Mouse (Mus musculus): ENCODE results near the gene Tmem175.

Tmem175 gene

DNA sequence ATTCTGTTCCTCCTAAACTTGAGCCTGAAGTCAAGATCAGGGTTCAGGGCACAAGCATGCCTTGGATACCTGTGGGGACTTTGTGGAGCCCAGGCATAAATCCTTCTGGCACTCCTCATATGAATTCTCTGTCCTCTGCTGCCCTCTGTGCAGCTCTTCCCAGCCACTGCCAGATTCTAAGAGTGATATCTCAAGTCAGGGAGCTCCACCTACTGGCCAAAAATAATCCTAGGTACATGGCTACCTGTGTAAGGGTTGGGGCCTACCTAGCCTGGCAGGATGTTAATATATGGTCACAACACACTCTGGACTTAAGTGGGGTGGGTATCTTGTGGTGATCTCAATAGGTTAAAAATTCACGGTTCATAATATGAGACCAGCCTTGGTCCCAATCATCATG lies 22.3 kb downstream of the Tmem175 start:
- in situ Hi-C loops (cut with MboI, MseI), result loop anchor here (10.0 kb wide), 1 partner anchor 217 kb away; the partner anchor contains the start of gene Atp5k

DNA sequence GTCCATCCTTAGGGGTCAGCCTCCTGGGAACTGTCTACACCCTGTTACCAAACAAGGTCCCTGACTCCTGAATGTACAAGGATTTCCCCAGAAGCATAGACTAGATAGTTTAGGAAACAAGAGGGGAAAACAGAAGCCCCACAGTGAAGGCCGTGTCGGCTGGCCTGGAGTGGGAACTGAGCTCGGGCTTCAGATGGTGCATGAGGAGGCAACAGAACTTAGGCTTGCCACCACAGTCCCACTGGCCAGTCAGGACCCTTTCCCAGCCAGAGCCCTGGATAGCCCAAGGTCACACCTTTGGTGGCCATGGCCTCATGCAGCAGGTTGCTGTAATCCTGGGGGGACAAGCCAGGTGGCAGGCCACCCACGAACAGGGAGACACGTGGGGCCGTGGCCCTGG lies 23.8 kb downstream of the Tmem175 start:
- in situ Hi-C loops (cut with MboI, MseI), result loop anchor here (10.0 kb wide), 1 partner anchor 219 kb away; the partner anchor contains the start of gene Atp5k

- in situ Hi-C loops (cut with MboI, MseI), result loop anchor here (10.0 kb wide), 1 partner anchor 220 kb away; the partner anchor contains the start of gene Atp5k
Measured at GRCm38 (mm10) chr5:108654444-108654990, 24.9 kb downstream of the Tmem175 start.

GRCm38 (mm10) chr5:108655381-108655780 lies 25.8 kb downstream of the Tmem175 start:
- in situ Hi-C loops (cut with MboI, MseI), result loop anchor here (10.0 kb wide), 1 partner anchor 221 kb away; the partner anchor contains the start of gene Atp5k

- in situ Hi-C loops (cut with MboI, MseI), result loop anchor here (10.0 kb wide), 1 partner anchor 221 kb away; the partner anchor contains the start of gene Atp5k
Measured at GRCm38 (mm10) chr5:108655891-108656650, 26.5 kb downstream of the Tmem175 start.

GRCm38 (mm10) chr5:108657406-108657805 lies 27.8 kb downstream of the Tmem175 start:
- in situ Hi-C loops (cut with MboI, MseI), result loop anchor here (10.0 kb wide), 1 partner anchor 223 kb away; the partner anchor contains the start of gene Atp5k

GRCm38 (mm10) chr5:108658611-108659010 lies 29.0 kb downstream of the Tmem175 start:
- in situ Hi-C loops (cut with MboI, MseI), result loop anchor here (10.0 kb wide), 1 partner anchor 224 kb away; the partner anchor contains the start of gene Atp5k

DNA sequence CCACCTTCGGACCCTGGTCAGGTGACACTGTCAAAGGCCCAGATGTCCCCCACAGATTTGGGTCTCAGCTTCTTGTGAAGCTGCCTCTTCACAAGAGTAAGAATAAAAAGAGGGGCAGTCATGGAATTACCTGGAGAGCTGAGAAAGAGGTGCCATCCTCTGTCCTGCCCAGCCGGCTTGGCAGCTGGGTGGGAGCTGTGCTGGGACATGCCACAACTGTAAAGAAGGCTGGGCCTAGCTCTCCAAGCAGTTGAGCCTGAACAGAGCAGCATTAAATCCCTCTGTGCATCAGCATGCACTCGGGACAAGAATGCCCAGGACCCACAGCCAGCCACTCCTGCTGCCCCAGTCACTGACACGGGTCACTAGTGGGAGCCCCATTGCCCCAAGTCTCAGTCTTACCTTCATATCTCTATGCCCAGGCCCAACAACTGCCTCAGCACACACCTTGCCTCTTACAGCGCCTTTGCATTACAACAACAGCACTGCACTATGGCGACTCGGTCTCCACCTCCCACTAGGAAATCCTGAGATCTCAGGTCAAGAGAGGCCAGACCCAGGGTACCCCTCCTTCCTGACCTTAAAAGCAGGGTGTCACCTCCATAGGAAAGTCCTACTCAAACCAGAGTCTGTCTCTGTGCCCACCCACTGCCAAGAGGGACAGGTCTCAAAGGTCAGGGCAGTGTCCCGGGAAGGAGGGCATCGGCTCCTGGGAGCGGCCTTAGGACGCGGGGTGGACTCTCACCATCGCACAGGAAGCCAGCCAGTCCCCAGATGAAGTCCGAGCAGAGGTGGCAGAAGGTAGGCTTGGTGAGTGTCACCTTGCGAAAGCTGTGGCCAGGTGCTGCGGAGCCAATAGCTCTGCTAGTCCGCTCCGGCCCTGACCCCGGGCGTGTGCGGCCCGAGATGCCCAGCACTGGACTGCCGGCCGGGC lies 30.4 kb downstream of the Tmem175 start, which contains the start of gene Idua:
Gene Idua (plus strand): TSS at position 634 of the 934 bp plus-strand sequence.
- in situ Hi-C loops (cut with MboI, MseI), result loop anchor here (10.0 kb wide), 1 partner anchor 225 kb away; the partner anchor contains the start of gene Atp5k

DNA sequence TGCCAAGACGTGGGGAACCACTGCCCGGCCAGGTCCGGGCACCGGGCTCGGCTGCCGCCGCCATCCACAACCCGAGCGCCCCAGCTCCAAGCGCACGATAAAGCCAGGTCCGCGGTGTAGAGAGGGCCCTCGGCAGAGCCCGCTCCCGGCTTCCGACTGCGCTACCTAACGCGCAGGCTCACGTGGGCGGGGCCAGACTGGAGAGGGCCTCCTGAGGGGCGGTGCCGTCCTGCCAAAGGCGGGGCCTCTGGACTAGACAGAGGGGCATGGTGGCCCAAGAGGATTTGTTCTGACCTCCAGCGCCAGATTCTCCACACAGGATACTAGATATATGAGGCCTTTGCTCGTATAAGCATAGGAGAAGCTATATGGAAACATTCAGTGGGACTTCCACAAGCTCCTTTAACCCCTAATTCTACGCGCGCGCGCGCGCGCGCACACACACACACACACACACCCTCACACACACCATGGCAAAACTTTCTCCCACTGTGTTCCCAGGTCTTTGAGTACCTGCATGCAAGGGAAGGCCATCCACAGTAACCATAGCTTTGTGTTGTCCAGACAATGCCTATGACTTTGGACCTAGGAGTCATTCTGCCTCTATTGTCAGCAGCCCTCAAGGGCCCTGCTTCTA lies 31.2 kb downstream of the Tmem175 start:
- in situ Hi-C loops (cut with MboI, MseI), result no loop called here

GRCm38 (mm10) chr5:108662772-108663171 lies 33.2 kb downstream of the Tmem175 start:
- in situ Hi-C loops (cut with MboI, MseI), result no loop called here

DNA sequence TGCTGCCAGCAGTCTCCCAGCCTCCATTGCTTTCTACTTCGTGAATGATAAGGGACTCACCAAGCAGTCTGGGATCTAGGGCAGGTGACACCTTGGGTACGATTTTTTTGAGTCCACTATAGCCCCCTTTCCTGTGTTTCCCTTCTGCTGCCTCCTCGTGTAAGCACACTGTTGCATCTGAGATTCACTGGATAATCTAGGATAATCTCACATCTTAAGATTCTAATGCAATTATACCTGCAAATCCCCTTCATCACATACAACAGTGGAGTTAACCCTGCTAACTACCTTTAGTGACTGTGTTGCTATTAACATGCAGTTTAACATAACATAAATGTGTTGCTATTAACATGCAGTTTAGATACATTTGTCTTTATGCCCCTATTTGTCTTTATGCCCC lies 35.5 kb downstream of the Tmem175 start:
- in situ Hi-C loops (cut with MboI, MseI), result no loop called here

GRCm38 (mm10) chr5:108667370-108667769 lies 37.8 kb downstream of the Tmem175 start:
- in situ Hi-C loops (cut with MboI, MseI), result no loop called here

DNA sequence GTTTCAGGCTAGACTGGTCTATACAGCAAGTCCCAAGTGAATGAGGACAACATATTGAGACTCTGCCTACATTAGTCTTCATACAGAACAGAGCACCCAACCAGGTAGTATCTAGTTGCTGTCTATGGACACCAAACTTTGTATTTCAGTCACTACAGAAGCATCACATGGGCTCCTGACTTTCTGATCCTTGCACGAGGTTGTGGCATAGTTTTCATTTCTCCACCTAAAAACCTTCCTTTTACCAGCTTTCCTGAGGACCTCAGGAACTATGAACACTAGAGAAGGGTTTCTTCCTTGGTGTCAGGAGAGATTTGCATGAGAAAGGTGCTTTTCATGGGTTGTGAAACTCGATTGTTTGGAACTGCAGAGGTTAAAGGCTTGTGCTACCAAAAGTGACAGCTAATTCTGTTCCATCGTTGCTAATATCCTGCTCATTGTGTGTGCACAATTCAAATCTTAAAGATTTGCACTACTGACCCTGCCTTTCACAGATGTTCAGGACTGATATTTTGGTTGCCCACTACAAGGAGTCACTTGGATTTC lies 38.9 kb downstream of the Tmem175 start:
- in situ Hi-C loops (cut with MboI, MseI), result no loop called here

- in situ Hi-C loops (cut with MboI, MseI), result no loop called here
Measured at GRCm38 (mm10) chr5:108668977-108669936, 39.7 kb downstream of the Tmem175 start, which contains the start of gene Dgkq. Dgkq (minus strand) TSS chr5:108669672.

- in situ Hi-C loops (cut with MboI, MseI), result no loop called here
Measured at GRCm38 (mm10) chr5:108669986-108670385, 40.4 kb downstream of the Tmem175 start.

DNA sequence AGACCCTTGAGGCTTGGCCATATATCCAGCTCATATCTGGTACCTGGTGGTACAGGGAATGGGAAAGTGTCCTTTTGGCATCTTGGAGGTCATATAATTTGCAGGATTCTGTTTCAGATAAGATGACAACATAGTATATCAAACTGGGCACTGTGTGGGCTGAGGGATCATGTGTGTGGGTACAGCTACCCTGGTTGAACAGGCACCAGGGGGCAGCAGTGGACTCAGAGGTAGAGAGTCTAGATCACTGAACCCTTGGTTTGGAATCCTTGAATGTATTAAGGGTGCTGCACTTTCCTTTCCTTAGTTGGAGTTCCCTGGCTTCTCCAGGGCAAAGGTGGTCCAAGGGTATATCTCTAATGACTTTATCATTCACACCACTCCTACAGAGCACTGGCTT lies 41.2 kb downstream of the Tmem175 start:
- in situ Hi-C loops (cut with MboI, MseI), result no loop called here

- in situ Hi-C loops (cut with MboI, MseI), result no loop called here
Measured at GRCm38 (mm10) chr5:108671757-108672156, 42.2 kb downstream of the Tmem175 start.

GRCm38 (mm10) chr5:108674624-108675023 lies 45.1 kb downstream of the Tmem175 start:
- in situ Hi-C loops (cut with MboI, MseI), result no loop called here

- in situ Hi-C loops (cut with MboI, MseI), result no loop called here
Measured at GRCm38 (mm10) chr5:108675251-108675816, 45.8 kb downstream of the Tmem175 start, which contains the start of gene Slc26a1. Slc26a1 (minus strand) TSS chr5:108675569.

Data from regulatory T cell (primary cell).